29 mouse cellular contexts compared by ENCODE assay signal in the genomic region with DNA sequence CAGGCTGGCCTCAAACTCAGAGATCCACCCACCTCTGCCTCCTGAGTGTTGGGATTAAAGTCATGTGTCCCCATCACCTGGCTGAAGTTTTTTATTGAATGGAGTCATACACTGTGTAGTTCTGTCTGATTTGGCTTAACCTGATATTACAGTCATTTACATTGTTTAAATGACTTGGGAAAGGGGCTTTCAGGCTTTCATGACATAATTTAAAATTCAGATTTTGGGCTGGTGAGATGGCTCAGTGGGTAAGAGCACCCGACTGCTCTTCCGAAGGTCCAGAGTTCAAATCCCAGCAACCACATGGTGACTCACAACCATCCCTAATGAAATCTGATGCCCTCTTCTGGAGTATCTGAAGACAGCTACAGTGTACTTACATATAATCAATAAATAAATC. TPM values are rescaled to one million over a fixed set of nuclear protein-coding genes. Genes with fewer than 3 reads are reported as not detected.
"Had no signal": no experiment of that assay in that cellular context is flagged by ENCODE, and none has a peak within 500 bp of the region (broad histone marks: within the 10 kb centered on the region; RNA-seq: fewer than 3 reads in every experiment).

No protein-coding gene starts in this region.

RNA-seq across cellular contexts. Expression of gene Tmed6, which starts 31.8 kb away (rescaled TPM):
- total RNA-seq: heart, postnatal 10 days; heart, postnatal 14 days; heart, postnatal 25 days; heart, postnatal 36 days; heart, postnatal 4 days; hematopoietic stem cell, adult 5-6 weeks; hindbrain, postnatal 0 days; layer of hippocampus, adult 18-20 months; layer of hippocampus, adult 8-10 months; layer of hippocampus, postnatal 10 days; layer of hippocampus, postnatal 14 days; layer of hippocampus, postnatal 25 days; layer of hippocampus, postnatal 36 days; left cerebral cortex, adult 18-20 months; left cerebral cortex, adult 2 months had no signal
- polyA plus RNA-seq: heart, embryonic 11.5 days; heart, embryonic 12.5 days; heart, embryonic 13.5 days; heart, embryonic 14.5 days; heart, embryonic 15.5 days; heart, embryonic 16.5 days; heart, postnatal 0 days; hindbrain, embryonic 10.5 days; hindbrain, embryonic 11.5 days; hindbrain, embryonic 12.5 days; hindbrain, embryonic 13.5 days; hindbrain, embryonic 14.5 days; hindbrain, embryonic 15.5 days; hindbrain, embryonic 16.5 days; hindbrain, postnatal 0 days had no signal
